Mouse (Mus musculus) intestine, postnatal 0 days (tissue): ENCODE data around the gene Clcn2. TPM values are rescaled to one million over a fixed set of nuclear protein-coding genes. Genes with fewer than 3 reads are reported as not detected.

Source experiments
- ATAC-seq: fragments of 200-750 bp; cut with Nextera tagmentation; 2 replicates; pipeline ENCODE4 v1.8.0; 2017; ENCODE audit warnings: mild to moderate bottlenecking, moderate TSS enrichment, moderate library complexity
- H3K27ac ChIP-seq: fragments of 300-500 bp; sonication (generic); 2 replicates; pipeline ENCODE4 v1.5.1; 2014; ENCODE audit warnings: mild to moderate bottlenecking, low read depth, low read length, moderate library complexity
- H3K27me3 ChIP-seq: fragments of 300-500 bp; sonication (generic); replicated peaks from 2 replicates; pipeline ENCODE4 v1.6.1; 2014; ENCODE audit warnings: low read length, mixed read lengths; ENCODE audit not compliant: control insufficient read depth, insufficient read depth
- H3K36me3 ChIP-seq: fragments of 300-500 bp; sonication (generic); 2 replicates; pipeline ENCODE4 v1.6.1; 2014; ENCODE audit warnings: mild to moderate bottlenecking, moderate library complexity; ENCODE audit not compliant: control insufficient read depth, insufficient read depth
- H3K4me1 ChIP-seq: fragments of 300-500 bp; sonication (generic); replicated peaks from 2 replicates; pipeline ENCODE4 v1.6.1; 2014; ENCODE audit warnings: antibody characterized with exemption, low read length, mixed read lengths; ENCODE audit not compliant: control insufficient read depth, insufficient read depth
- H3K4me2 ChIP-seq: fragments of 300-500 bp; sonication (generic); replicated peaks from 2 replicates; pipeline ENCODE4 v1.6.1; 2014; ENCODE audit warnings: low read depth, mild to moderate bottlenecking, moderate library complexity
- H3K4me3 ChIP-seq: fragments of 300-500 bp; sonication (generic); 2 replicates; pipeline ENCODE4 v1.5.1; 2014; ENCODE audit warnings: low read depth, low read length
- H3K9ac ChIP-seq: fragments of 300-500 bp; sonication (generic); 2 replicates; pipeline ENCODE4 v1.6.1; 2014; ENCODE audit warnings: mild to moderate bottlenecking, low read depth, low read length
- H3K9me3 ChIP-seq: fragments of 300-500 bp; sonication (generic); 2 replicates; pipeline ENCODE4 v1.6.1; 2016; ENCODE audit warnings: mixed run types; ENCODE audit not compliant: control insufficient read depth
- CTCF ChIP-seq: sonication (generic); IDR thresholded peaks from 2 replicates; pipeline ENCODE4 v1.5.1; 2016; ENCODE audit warnings: low read depth, mild to moderate bottlenecking, control low read depth, antibody characterized with exemption, moderate library complexity
- WGBS: fragments of 180-500 bp; shearing (Covaris S2); extraction: QIAGEN DNeasy Blood & Tissue Kit; methylation state at CpG from one replicate; pipeline ENCODE4 v1.1.7; 2014; 5-methylcytosine and 5-hydroxymethylcytosine counted together
- polyA plus RNA-seq: library from polyadenylated mRNA; unstranded; fragments of >200 nt; fragmentation: Nextera tagmentation; extraction: Ambion mirVana; gene quantifications from 2 replicates; pipeline ENCODE4 v1.2.1, GENCODE M21; 2015

Gene Clcn2
- polyA plus RNA-seq, 1 experiment from 2014 or later: 5.4 TPM

GRCm38 (mm10) chr16:20705786-20706185, 11.8 kb downstream of the Clcn2 start:
- no peak overlapping the region for H3K4me2 ChIP-seq
- H3K9ac ChIP-seq: no peak overlapping the region
- H3K9me3 ChIP-seq: no peaks in the 10 kb centered on the region
- ATAC-seq: no peak
- no peaks in the 10 kb centered on the region for H3K27me3 ChIP-seq
- no peaks in the 10 kb centered on the region for H3K4me1 ChIP-seq
- H3K4me3 ChIP-seq: no peak overlapping the region
- no peak for TF ChIP-seq CTCF
- H3K36me3 ChIP-seq: peaks cover 60% of the 10 kb centered on the region
- WGBS: 89% methylated on average over 3 of the region's 3 CpGs
- H3K27ac ChIP-seq: no peak overlapping the region; the same call in 1 of the 2 replicates

- no peaks in the 10 kb centered on the region for H3K9me3 ChIP-seq
- H3K4me2 ChIP-seq: no peak overlapping the region
- H3K4me3 ChIP-seq: no peak overlapping the region
- H3K9ac ChIP-seq: no peak overlapping the region
- no peaks in the 10 kb centered on the region for H3K27me3 ChIP-seq
- 87% methylated on average over 6 of the region's 6 CpGs for WGBS
- peaks cover 49% of the 10 kb centered on the region for H3K36me3 ChIP-seq
- TF ChIP-seq CTCF: no peak
- ATAC-seq: no peak
- H3K4me1 ChIP-seq: no peaks in the 10 kb centered on the region
- no peak overlapping the region for H3K27ac ChIP-seq
These were observed 13.7 kb downstream of the Clcn2 start for GRCm38 (mm10) chr16:20703699-20704400.

- no peak for TF ChIP-seq CTCF
- peaks cover 42% of the 10 kb centered on the region for H3K36me3 ChIP-seq
- H3K27me3 ChIP-seq: no peaks in the 10 kb centered on the region
- no peak overlapping the region for H3K27ac ChIP-seq
- H3K9ac ChIP-seq: no peak overlapping the region
- no peaks in the 10 kb centered on the region for H3K4me1 ChIP-seq
- H3K9me3 ChIP-seq: no peaks in the 10 kb centered on the region
- no peak overlapping the region for H3K4me3 ChIP-seq
- H3K4me2 ChIP-seq: no peak overlapping the region
- ATAC-seq: no peak
- WGBS: 94% methylated on average over 10 of the region's 10 CpGs
These were observed 14.5 kb downstream of the Clcn2 start for GRCm38 (mm10) chr16:20703071-20703470.

DNA sequence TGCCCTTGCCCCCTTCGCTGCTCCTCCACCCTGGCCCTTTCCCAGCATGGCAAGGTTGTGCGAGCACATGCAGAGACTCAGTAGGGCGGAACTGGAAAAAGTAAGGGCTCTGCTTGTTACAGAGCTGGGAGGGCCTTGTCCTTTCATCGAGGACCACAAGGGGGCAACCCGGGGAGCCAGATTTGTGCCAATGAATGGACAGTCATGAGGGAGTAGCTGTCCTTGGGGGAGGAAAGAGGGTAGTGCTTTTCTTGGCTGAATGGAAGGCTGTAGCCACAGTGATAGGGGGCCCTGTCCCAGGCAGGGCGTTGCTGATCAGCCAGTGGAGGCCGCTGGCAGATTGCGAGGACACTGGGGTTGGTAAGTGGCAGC, 15.0 kb downstream of the Clcn2 start:
- peak; percentile 53; the same call in 1 of the 2 replicates for ATAC-seq
- Histone ChIP-seq H3K36me3 (peaks cover 36% of the 10 kb centered on the region), H3K27me3 (no peaks in the 10 kb centered on the region), H3K4me2 (no peak overlapping the region), H3K4me3 (no peak overlapping the region), H3K9me3 (no peaks in the 10 kb centered on the region), H3K9ac (no peak overlapping the region), H3K27ac (no peak overlapping the region), H3K4me1 (no peaks in the 10 kb centered on the region)
- TF ChIP-seq CTCF: peak; percentile 84
- 21% methylated on average over 8 of the region's 8 CpGs for WGBS

GRCm38 (mm10) chr16:20701729-20702521, 15.6 kb downstream of the Clcn2 start:
- no peak for ATAC-seq
- H3K9ac ChIP-seq: no peak overlapping the region
- 48% methylated on average over 12 of the region's 12 CpGs for WGBS
- peaks cover 30% of the 10 kb centered on the region for H3K36me3 ChIP-seq
- no peaks in the 10 kb centered on the region for H3K9me3 ChIP-seq
- H3K27ac ChIP-seq: no peak overlapping the region
- H3K4me2 ChIP-seq: no peak overlapping the region
- no peak overlapping the region for H3K4me3 ChIP-seq
- TF ChIP-seq CTCF: no peak
- no peaks in the 10 kb centered on the region for H3K27me3 ChIP-seq
- no peaks in the 10 kb centered on the region for H3K4me1 ChIP-seq

DNA sequence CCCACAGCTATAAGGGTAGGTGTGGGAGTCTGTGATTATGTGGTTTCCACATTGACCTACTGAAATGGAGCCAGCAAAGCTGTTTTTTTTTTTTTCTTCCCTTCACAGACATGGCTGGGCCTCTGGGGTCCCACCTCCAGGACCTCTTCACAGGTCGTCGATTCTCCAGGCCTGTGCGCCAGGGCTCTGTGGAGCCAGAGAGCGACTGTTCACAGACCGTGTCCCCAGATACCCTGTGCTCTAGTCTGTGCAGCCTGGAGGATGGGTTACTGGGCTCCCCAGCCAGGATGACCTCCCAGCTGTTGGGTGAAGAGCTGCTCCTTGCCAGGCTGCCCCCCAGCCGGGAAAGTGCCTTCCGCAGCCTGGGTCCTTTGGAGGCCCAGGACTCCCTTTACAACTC, 16.2 kb downstream of the Clcn2 start:
- Histone ChIP-seq H3K4me2 (no peak overlapping the region), H3K27ac (no peak overlapping the region), H3K9ac (no peak overlapping the region), H3K4me1 (no peaks in the 10 kb centered on the region), H3K9me3 (no peaks in the 10 kb centered on the region), H3K36me3 (peaks cover 24% of the 10 kb centered on the region), H3K4me3 (no peak overlapping the region), H3K27me3 (no peaks in the 10 kb centered on the region)
- TF ChIP-seq CTCF: no peak
- WGBS: 65% methylated on average over 7 of the region's 7 CpGs
- ATAC-seq: no peak
